Mouse (Mus musculus): ENCODE results near the gene Slc15a3. TPM values are rescaled to one million over a fixed set of nuclear protein-coding genes. Genes with fewer than 3 reads are reported as not detected.

The Slc15a3 gene
- polyA plus RNA-seq (2014; fragmentation: Nextera tagmentation; extraction: Ambion mirVana): 0.13 and 0.37 TPM in 2 replicates

DNA sequence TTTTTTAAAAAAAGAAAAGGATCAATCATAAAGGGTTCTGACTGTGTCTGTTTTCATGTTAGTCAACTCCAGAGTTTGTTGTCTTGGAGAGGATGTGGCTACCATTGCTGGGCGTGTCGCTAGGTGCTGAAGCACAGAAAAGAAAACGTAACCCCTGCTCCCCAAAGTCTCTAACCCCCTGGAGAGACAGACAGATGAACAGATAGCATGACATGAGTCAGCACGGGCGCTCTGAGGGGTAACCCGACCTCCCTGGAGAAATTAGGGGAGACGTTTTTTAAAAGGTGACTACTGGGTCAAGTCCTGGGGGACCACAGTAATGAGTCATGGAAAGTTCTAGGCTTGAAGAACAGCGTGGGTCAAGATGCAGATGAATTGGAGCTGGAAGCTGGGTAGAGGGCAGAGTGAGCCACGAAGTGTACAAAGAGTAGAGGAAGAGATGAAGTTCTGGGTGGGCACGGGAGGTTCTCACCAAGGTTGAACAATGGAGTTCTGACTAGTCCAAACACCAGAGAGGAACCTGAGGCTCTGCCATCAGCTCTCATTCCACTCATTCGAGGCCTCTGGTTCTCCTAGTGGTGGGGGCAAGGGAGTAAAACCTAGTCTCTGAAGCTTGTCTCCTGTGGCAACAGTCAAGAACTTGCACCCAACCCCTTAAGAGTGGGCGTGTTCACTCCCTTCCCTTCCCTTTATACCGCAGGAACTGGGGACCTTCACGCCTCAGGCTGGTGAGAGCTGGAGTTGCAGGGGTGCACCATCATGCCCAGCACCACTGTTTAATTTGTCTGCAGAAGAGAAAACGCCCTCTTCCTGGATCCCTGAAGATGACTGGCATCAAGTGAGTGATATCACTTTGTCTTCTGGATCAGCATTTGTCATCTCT, at the start of gene Slc15a3:
Gene Slc15a3 (plus strand): TSS at position 718 of the 883 bp plus-strand sequence.
- H3K4me1 ChIP-seq (replicated peaks; ENCODE audit: control insufficient read depth, insufficient read depth, low read length): no peaks in the 10 kb centered on the region; the same call in 1 of the 2 replicates
- DNase-seq (ENCODE audit: low spot score) (no peak), ATAC-seq (ENCODE audit: low FRiP score) (no peak)
- H3K27me3 ChIP-seq (ENCODE audit: control insufficient read depth, insufficient read depth, low read length): peaks cover 2% of the 10 kb centered on the region
- no peaks in the 10 kb centered on the region for H3K9me3 ChIP-seq (ENCODE audit: control insufficient read depth, low read length)
- H3K9ac ChIP-seq (ENCODE audit: low read depth, low read length): no peak within 1 kb of the TSS
- no peaks in the 10 kb centered on the region for H3K36me3 ChIP-seq (ENCODE audit: control insufficient read depth, insufficient read depth, low read length)
- no peak within 1 kb of the TSS for H3K4me2 ChIP-seq (replicated peaks; ENCODE audit: low read depth, low read length)
- H3K4me3 ChIP-seq (ENCODE audit: low read depth, low read length): no peak within 1 kb of the TSS
- H3K27ac ChIP-seq (ENCODE audit: low read depth, low read length): no peak within 1 kb of the TSS
- WGBS: 78% methylated on average over 15 of the region's 15 CpGs

DNA sequence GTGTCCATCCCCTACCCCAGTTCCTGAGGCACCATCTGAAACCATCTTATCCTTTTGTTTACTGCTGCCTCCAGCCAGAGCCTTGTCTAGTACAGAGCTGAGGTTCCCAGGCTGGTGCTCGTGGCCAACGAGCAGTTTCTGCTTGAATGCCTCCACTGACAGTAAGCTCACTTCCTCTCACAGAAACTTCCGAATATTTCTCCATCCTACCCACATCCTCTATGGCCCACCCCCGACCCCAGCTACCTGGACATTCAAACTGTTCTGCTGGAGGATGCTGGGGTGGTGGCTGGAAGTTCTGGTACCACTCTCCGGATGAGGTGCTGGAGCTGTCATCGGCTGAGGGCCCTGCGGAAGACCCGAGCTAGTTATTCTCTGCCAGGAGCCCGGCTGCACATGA, 49.2 kb upstream of the Slc15a3 start:
- Histone ChIP-seq H3K9me3 (ENCODE audit: control insufficient read depth, low read length) (no peaks in the 10 kb centered on the region), H3K4me2 (replicated peaks; ENCODE audit: low read depth, low read length) (no peak overlapping the region), H3K36me3 (ENCODE audit: control insufficient read depth, insufficient read depth, low read length) (no peaks in the 10 kb centered on the region), H3K4me3 (ENCODE audit: low read depth, low read length) (no peak overlapping the region), H3K27ac (ENCODE audit: low read depth, low read length) (no peak overlapping the region), H3K4me1 (replicated peaks; ENCODE audit: control insufficient read depth, insufficient read depth, low read length) (0 out of 2 replicates have a peak, but pooled peaks cover 2% of the 10 kb centered on the region), H3K9ac (ENCODE audit: low read depth, low read length) (no peak overlapping the region), H3K27me3 (ENCODE audit: control insufficient read depth, insufficient read depth, low read length) (no peaks in the 10 kb centered on the region)
- no peak for DNase-seq (ENCODE audit: low spot score)
- 79% methylated on average over 9 of the region's 9 CpGs for WGBS
- no peak for ATAC-seq (ENCODE audit: low FRiP score)

GRCm38 (mm10) chr19:10793044-10793443, 46.5 kb upstream of the Slc15a3 start:
- Histone ChIP-seq H3K27ac (ENCODE audit: low read depth, low read length) (no peak overlapping the region), H3K9me3 (ENCODE audit: control insufficient read depth, low read length) (no peaks in the 10 kb centered on the region), H3K4me3 (ENCODE audit: low read depth, low read length) (no peak overlapping the region), H3K9ac (ENCODE audit: low read depth, low read length) (no peak overlapping the region), H3K27me3 (ENCODE audit: control insufficient read depth, insufficient read depth, low read length) (no peaks in the 10 kb centered on the region), H3K4me1 (replicated peaks; ENCODE audit: control insufficient read depth, insufficient read depth, low read length) (0 out of 2 replicates have a peak, but pooled peaks cover 2% of the 10 kb centered on the region), H3K4me2 (replicated peaks; ENCODE audit: low read depth, low read length) (no peak overlapping the region), H3K36me3 (ENCODE audit: control insufficient read depth, insufficient read depth, low read length) (no peaks in the 10 kb centered on the region)
- WGBS: 48% methylated on average over 3 of the region's 3 CpGs
- ATAC-seq (ENCODE audit: low FRiP score): no peak
- no peak for DNase-seq (ENCODE audit: low spot score)

DNA sequence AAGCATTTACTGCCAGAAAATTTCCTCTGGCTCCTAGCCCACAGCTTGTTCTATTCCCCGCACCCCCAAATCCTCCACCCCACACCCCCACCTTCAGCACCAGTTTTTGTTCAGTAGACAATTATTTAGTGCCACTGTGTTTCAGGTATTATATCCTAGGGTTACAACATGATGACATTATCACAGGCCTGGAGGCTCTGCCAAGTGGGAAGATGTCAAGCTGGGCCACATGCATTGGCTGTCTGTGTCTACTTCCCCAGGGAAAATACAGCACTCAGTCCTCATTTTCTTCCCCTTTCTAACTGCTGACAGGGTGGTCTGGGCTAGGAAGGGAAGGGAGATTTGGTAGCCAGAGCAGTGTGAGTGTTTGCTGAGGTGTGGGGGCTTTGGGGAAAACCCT, 44.6 kb upstream of the Slc15a3 start:
- Histone ChIP-seq H3K36me3 (ENCODE audit: control insufficient read depth, insufficient read depth, low read length) (no peaks in the 10 kb centered on the region), H3K4me2 (replicated peaks; ENCODE audit: low read depth, low read length) (no peak overlapping the region), H3K9me3 (ENCODE audit: control insufficient read depth, low read length) (no peaks in the 10 kb centered on the region), H3K27me3 (ENCODE audit: control insufficient read depth, insufficient read depth, low read length) (no peaks in the 10 kb centered on the region), H3K9ac (ENCODE audit: low read depth, low read length) (no peak overlapping the region), H3K4me1 (replicated peaks; ENCODE audit: control insufficient read depth, insufficient read depth, low read length) (no peaks in the 10 kb centered on the region), H3K4me3 (ENCODE audit: low read depth, low read length) (no peak overlapping the region), H3K27ac (ENCODE audit: low read depth, low read length) (no peak overlapping the region)
- DNase-seq (ENCODE audit: low spot score) (no peak), ATAC-seq (ENCODE audit: low FRiP score) (no peak)
- 97% methylated on average over 1 of the region's 1 CpGs for WGBS

DNA sequence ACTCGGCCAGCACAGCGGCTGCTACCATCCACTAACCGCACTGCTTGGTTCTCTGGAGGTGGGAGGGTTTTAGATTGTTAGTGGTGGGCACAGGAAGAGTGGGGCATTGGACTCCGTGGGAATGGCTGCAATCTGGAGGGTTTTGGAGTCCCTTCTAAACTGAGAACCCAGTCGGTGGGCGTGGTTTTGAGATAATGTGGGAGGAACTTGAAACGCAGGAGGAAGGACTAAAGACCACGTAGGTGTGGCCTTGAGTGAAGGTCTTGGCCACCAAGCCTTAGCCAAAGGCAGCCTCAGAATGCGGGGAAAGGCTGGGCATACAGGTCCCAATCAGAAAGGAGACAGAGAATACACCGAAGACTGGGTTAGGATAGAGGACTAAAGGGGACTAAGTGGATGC, 41.0 kb upstream of the Slc15a3 start:
- H3K9ac ChIP-seq (ENCODE audit: low read depth, low read length): no peak overlapping the region
- DNase-seq (ENCODE audit: low spot score) (no peak), ATAC-seq (ENCODE audit: low FRiP score) (no peak)
- no peaks in the 10 kb centered on the region for H3K36me3 ChIP-seq (ENCODE audit: control insufficient read depth, insufficient read depth, low read length)
- H3K4me3 ChIP-seq (ENCODE audit: low read depth, low read length): no peak overlapping the region
- no peak overlapping the region for H3K4me2 ChIP-seq (replicated peaks; ENCODE audit: low read depth, low read length)
- H3K9me3 ChIP-seq (ENCODE audit: control insufficient read depth, low read length): no peaks in the 10 kb centered on the region
- no peak overlapping the region for H3K27ac ChIP-seq (ENCODE audit: low read depth, low read length)
- no peaks in the 10 kb centered on the region for H3K4me1 ChIP-seq (replicated peaks; ENCODE audit: control insufficient read depth, insufficient read depth, low read length)
- no peaks in the 10 kb centered on the region for H3K27me3 ChIP-seq (ENCODE audit: control insufficient read depth, insufficient read depth, low read length)
- 68% methylated on average over 10 of the region's 10 CpGs for whole genome bisulfite sequencing

GRCm38 (mm10) chr19:10799155-10799554, 40.4 kb upstream of the Slc15a3 start:
- H3K9ac ChIP-seq (ENCODE audit: low read depth, low read length): no peak overlapping the region
- H3K27ac ChIP-seq (ENCODE audit: low read depth, low read length): no peak overlapping the region
- 92% methylated on average over 17 of the region's 17 CpGs for WGBS
- H3K9me3 ChIP-seq (ENCODE audit: control insufficient read depth, low read length): no peaks in the 10 kb centered on the region
- H3K4me2 ChIP-seq (replicated peaks; ENCODE audit: low read depth, low read length): no peak overlapping the region
- ATAC-seq (ENCODE audit: low FRiP score): no peak
- no peak overlapping the region for H3K4me3 ChIP-seq (ENCODE audit: low read depth, low read length)
- no peak for DNase-seq (ENCODE audit: low spot score)
- H3K36me3 ChIP-seq (ENCODE audit: control insufficient read depth, insufficient read depth, low read length): no peaks in the 10 kb centered on the region
- no peaks in the 10 kb centered on the region for H3K4me1 ChIP-seq (replicated peaks; ENCODE audit: control insufficient read depth, insufficient read depth, low read length)
- no peaks in the 10 kb centered on the region for H3K27me3 ChIP-seq (ENCODE audit: control insufficient read depth, insufficient read depth, low read length)

- Histone ChIP-seq H3K27me3 (ENCODE audit: control insufficient read depth, insufficient read depth, low read length) (no peaks in the 10 kb centered on the region), H3K9ac (ENCODE audit: low read depth, low read length) (no peak overlapping the region), H3K4me1 (replicated peaks; ENCODE audit: control insufficient read depth, insufficient read depth, low read length) (no peaks in the 10 kb centered on the region), H3K9me3 (ENCODE audit: control insufficient read depth, low read length) (no peaks in the 10 kb centered on the region), H3K4me2 (replicated peaks; ENCODE audit: low read depth, low read length) (no peak overlapping the region), H3K4me3 (ENCODE audit: low read depth, low read length) (no peak overlapping the region), H3K36me3 (ENCODE audit: control insufficient read depth, insufficient read depth, low read length) (no peaks in the 10 kb centered on the region), H3K27ac (ENCODE audit: low read depth, low read length) (no peak overlapping the region)
- no peak for ATAC-seq (ENCODE audit: low FRiP score)
- WGBS: 74% methylated on average over 6 of the region's 6 CpGs
- DNase-seq (ENCODE audit: low spot score): no peak
Observed at GRCm38 (mm10) chr19:10801070-10801469, 38.5 kb upstream of the Slc15a3 start.

DNA sequence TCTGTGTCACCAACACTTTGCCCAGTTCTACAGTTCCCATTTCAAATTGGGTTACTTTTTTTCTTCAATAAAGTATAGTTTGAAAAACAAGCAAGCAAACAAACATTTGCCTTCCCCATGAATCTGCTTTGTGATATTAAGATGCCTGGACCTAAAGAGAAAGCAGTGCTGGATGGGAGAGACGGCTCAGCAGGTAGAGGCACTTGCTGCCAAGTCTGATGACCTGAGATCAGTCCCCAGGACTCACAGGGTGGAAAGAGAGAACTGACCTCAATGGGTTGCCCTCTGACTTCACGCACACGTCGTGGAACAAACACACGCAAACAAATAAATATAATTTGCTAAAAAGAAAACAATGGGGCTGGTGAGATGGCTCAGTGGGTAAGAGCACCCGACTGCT, 37.6 kb upstream of the Slc15a3 start:
- no peaks in the 10 kb centered on the region for H3K4me1 ChIP-seq (replicated peaks; ENCODE audit: control insufficient read depth, insufficient read depth, low read length)
- H3K27me3 ChIP-seq (ENCODE audit: control insufficient read depth, insufficient read depth, low read length): no peaks in the 10 kb centered on the region
- DNase-seq (ENCODE audit: low spot score) (no peak), ATAC-seq (ENCODE audit: low FRiP score) (no peak)
- no peaks in the 10 kb centered on the region for H3K36me3 ChIP-seq (ENCODE audit: control insufficient read depth, insufficient read depth, low read length)
- no peak overlapping the region for H3K9ac ChIP-seq (ENCODE audit: low read depth, low read length)
- H3K27ac ChIP-seq (ENCODE audit: low read depth, low read length): no peak overlapping the region
- no peak overlapping the region for H3K4me3 ChIP-seq (ENCODE audit: low read depth, low read length)
- no peak overlapping the region for H3K4me2 ChIP-seq (replicated peaks; ENCODE audit: low read depth, low read length)
- WGBS: 90% methylated on average over 6 of the region's 6 CpGs
- H3K9me3 ChIP-seq (ENCODE audit: control insufficient read depth, low read length): no peaks in the 10 kb centered on the region

GRCm38 (mm10) chr19:10803751-10804150, 35.8 kb upstream of the Slc15a3 start:
- ATAC-seq (ENCODE audit: low FRiP score) (no peak), DNase-seq (ENCODE audit: low spot score) (no peak)
- no peak overlapping the region for H3K9ac ChIP-seq (ENCODE audit: low read depth, low read length)
- no peaks in the 10 kb centered on the region for H3K4me1 ChIP-seq (replicated peaks; ENCODE audit: control insufficient read depth, insufficient read depth, low read length)
- no peaks in the 10 kb centered on the region for H3K36me3 ChIP-seq (ENCODE audit: control insufficient read depth, insufficient read depth, low read length)
- no peaks in the 10 kb centered on the region for H3K9me3 ChIP-seq (ENCODE audit: control insufficient read depth, low read length)
- no peaks in the 10 kb centered on the region for H3K27me3 ChIP-seq (ENCODE audit: control insufficient read depth, insufficient read depth, low read length)
- H3K27ac ChIP-seq (ENCODE audit: low read depth, low read length): no peak overlapping the region
- H3K4me3 ChIP-seq (ENCODE audit: low read depth, low read length): no peak overlapping the region
- WGBS: 74% methylated on average over 5 of the region's 5 CpGs
- H3K4me2 ChIP-seq (replicated peaks; ENCODE audit: low read depth, low read length): no peak overlapping the region

Measured in hindbrain, embryonic 11.5 days (tissue).